Mouse (Mus musculus): ENCODE measurements at regions not wholly inside any gene's neighbourhood (a gene's known extent, or its start where the extent isn't known, plus 50 kb on each side); places are given as distances from the start of the nearest gene placed in this dataset.
A peak's percentile ranks its signal among the peaks of the same experiment; 100 is the strongest.

- H3K4me1 ChIP-seq (replicated peaks) = 0 out of 2 replicates have a peak, but pooled peaks cover 3% of the 10 kb centered on the region
- no peak overlapping the region for H3K27ac ChIP-seq
- H3K9me3 ChIP-seq = no peaks in the 10 kb centered on the region
- 88% methylated on average over 9 of the region's 9 CpGs for WGBS
- no peaks in the 10 kb centered on the region for H3K27me3 ChIP-seq (ENCODE audit: insufficient read depth, poor library complexity, severe bottlenecking)
- H3K4me3 ChIP-seq = no peak overlapping the region
- no peak for DNase-seq (ENCODE audit: low spot score)
- no peaks in the 10 kb centered on the region for H3K36me3 ChIP-seq
These were observed 214.2 kb downstream of the Gm19410 start for GRCm38 (mm10) chr8:35979638-35980255.

- WGBS = 66% methylated on average over 2 of the region's 2 CpGs
These were observed 217.5 kb downstream of the Gm19410 start for GRCm38 (mm10) chr8:35983083-35983482.

DNA sequence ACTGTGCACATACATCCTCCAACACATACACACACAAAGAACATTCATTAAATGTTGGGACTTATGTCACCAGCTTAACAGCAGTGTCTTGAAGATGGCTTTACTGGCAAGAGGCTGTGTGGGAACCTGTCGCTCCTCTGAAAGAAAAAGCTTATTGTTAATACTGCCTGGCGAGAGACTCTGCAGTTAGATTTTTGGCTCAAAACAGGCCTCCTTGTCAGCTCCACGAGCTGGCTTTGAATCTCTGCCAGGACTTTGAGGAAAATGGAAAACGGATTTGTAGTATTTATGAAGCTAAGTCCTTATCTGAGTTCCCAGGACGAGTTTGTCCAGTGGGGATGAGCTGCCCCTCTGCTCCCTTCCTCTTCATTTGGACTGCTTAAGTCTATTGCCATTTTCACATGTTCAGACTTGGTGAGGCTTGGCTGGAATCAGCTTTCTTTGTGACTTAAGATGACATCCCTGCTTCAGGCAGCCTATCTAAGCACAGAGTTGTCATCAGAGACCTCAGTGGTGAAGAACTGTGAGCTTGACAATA is 219.6 kb downstream of the Gm19410 start:
- H3K4me3 ChIP-seq = no peak overlapping the region
- 77% methylated on average over 5 of the region's 5 CpGs for WGBS
- 0 out of 2 replicates have a peak, but pooled peaks cover 3% of the 10 kb centered on the region for H3K4me1 ChIP-seq (replicated peaks)
- DNase-seq (ENCODE audit: low spot score) = no peak
- H3K27me3 ChIP-seq (ENCODE audit: insufficient read depth, poor library complexity, severe bottlenecking) = no peaks in the 10 kb centered on the region
- H3K27ac ChIP-seq = no peak overlapping the region
- H3K36me3 ChIP-seq = no peaks in the 10 kb centered on the region
- H3K9me3 ChIP-seq = 0 out of 2 replicates have a peak, but pooled peaks cover 3% of the 10 kb centered on the region

More at GRCm38 (mm10) chr8:35983083-35983482, 217.5 kb downstream of the Gm19410 start:
- DNase-seq (ENCODE audit: low spot score) = no peak
- Histone ChIP-seq H3K9me3 (no peaks in the 10 kb centered on the region), H3K27me3 (ENCODE audit: insufficient read depth, poor library complexity, severe bottlenecking) (no peaks in the 10 kb centered on the region), H3K4me1 (replicated peaks) (0 out of 2 replicates have a peak, but pooled peaks cover 3% of the 10 kb centered on the region), H3K27ac (no peak overlapping the region), H3K36me3 (no peaks in the 10 kb centered on the region), H3K4me3 (no peak overlapping the region)

DNA sequence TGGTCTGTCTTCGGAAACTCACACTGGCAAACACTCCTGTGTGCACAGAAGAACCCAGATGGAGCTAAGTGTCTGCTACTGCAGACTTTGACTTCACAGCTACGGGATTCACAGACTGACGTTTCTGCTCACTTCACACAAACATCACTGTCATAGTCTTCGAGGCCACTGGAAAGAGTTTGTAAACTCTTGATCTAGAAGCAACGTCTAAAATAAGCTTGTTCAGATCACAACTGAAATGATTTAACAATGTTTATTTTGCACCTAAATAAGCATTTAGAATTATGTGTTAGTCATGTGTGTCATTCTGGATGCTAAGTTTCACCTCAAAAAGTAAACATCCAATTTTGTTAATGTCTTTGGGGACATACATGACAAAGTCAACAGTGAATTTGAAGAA is 221.7 kb downstream of the Gm19410 start:
- Histone ChIP-seq H3K27me3 (ENCODE audit: insufficient read depth, poor library complexity, severe bottlenecking) (no peaks in the 10 kb centered on the region), H3K27ac (no peak overlapping the region), H3K9me3 (0 out of 2 replicates have a peak, but pooled peaks cover 3% of the 10 kb centered on the region), H3K4me1 (replicated peaks) (0 out of 2 replicates have a peak, but pooled peaks cover 3% of the 10 kb centered on the region), H3K4me3 (no peak overlapping the region), H3K36me3 (no peaks in the 10 kb centered on the region)
- WGBS = 84% methylated on average over 5 of the region's 5 CpGs
- no peak for DNase-seq (ENCODE audit: low spot score)

GRCm38 (mm10) chr8:35991013-35991412 is 225.4 kb downstream of the Gm19410 start:
- H3K4me1 ChIP-seq (replicated peaks) = no peaks in the 10 kb centered on the region
- WGBS = 90% methylated on average over 5 of the region's 5 CpGs
- no peak overlapping the region for H3K4me3 ChIP-seq
- 0 out of 2 replicates have a peak, but pooled peaks cover 3% of the 10 kb centered on the region for H3K9me3 ChIP-seq
- no peaks in the 10 kb centered on the region for H3K36me3 ChIP-seq
- H3K27ac ChIP-seq = no peak overlapping the region
- no peaks in the 10 kb centered on the region for H3K27me3 ChIP-seq (ENCODE audit: insufficient read depth, poor library complexity, severe bottlenecking)
- DNase-seq (ENCODE audit: low spot score) = no peak

GRCm38 (mm10) chr8:35991936-35992603 is 226.5 kb downstream of the Gm19410 start:
- H3K36me3 ChIP-seq = no peaks in the 10 kb centered on the region
- H3K27ac ChIP-seq = no peak overlapping the region
- 0 out of 2 replicates have a peak, but pooled peaks cover 3% of the 10 kb centered on the region for H3K9me3 ChIP-seq
- H3K4me3 ChIP-seq = no peak overlapping the region
- 92% methylated on average over 9 of the region's 9 CpGs for WGBS
- H3K4me1 ChIP-seq (replicated peaks) = no peaks in the 10 kb centered on the region
- H3K27me3 ChIP-seq (ENCODE audit: insufficient read depth, poor library complexity, severe bottlenecking) = no peaks in the 10 kb centered on the region
- DNase-seq (ENCODE audit: low spot score) = no peak

DNA sequence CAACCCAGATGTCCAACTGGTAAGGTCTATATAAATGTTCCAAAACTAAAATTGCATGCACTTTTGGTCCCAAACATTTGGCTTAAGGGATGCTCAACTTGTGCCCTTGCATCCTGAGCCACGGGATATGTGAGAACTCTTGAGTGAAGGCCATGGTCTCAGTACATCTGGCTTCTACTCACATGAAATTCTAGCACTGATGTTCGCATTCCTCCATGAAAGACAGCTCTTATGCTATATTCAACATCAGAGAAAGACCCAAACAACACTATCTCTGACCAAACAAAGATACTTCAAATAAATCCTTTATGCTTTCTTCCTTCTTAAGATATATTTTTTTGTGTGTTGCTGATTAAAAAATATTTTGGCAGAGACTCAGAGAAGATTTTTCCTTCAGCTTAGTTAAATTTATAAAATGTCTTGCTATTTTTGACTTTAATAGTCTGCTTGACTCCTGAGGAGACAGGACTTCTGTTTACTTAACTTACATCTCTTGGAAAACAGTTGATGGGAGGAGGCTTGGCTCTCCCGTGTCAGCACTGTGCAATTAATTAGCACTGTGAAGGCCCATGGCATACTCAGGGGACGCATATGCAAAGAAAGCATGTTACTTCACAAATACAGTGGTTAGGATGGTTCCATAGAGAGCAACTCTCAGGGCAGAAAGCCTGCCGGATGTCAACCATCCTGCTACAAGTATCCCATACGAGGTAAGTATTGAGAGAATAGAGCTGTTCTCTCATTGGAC is 230.9 kb downstream of the Gm19410 start:
- Histone ChIP-seq H3K27me3 (ENCODE audit: insufficient read depth, poor library complexity, severe bottlenecking) (no peaks in the 10 kb centered on the region), H3K36me3 (no peaks in the 10 kb centered on the region), H3K4me3 (no peak overlapping the region), H3K27ac (no peak overlapping the region), H3K4me1 (replicated peaks) (no peaks in the 10 kb centered on the region), H3K9me3 (no peaks in the 10 kb centered on the region)
- WGBS = 79% methylated on average over 6 of the region's 6 CpGs
- DNase-seq (ENCODE audit: low spot score) = no peak

- no peak for DNase-seq (ENCODE audit: low spot score)
- H3K27ac ChIP-seq = no peak overlapping the region
- H3K4me3 ChIP-seq = no peak overlapping the region
- no peaks in the 10 kb centered on the region for H3K36me3 ChIP-seq
- no peaks in the 10 kb centered on the region for H3K4me1 ChIP-seq (replicated peaks)
- no peaks in the 10 kb centered on the region for H3K27me3 ChIP-seq (ENCODE audit: insufficient read depth, poor library complexity, severe bottlenecking)
- WGBS = 89% methylated on average over 9 of the region's 9 CpGs
- H3K9me3 ChIP-seq = no peaks in the 10 kb centered on the region
These were observed 234.0 kb downstream of the Gm19410 start for GRCm38 (mm10) chr8:35999584-35999983.

DNA sequence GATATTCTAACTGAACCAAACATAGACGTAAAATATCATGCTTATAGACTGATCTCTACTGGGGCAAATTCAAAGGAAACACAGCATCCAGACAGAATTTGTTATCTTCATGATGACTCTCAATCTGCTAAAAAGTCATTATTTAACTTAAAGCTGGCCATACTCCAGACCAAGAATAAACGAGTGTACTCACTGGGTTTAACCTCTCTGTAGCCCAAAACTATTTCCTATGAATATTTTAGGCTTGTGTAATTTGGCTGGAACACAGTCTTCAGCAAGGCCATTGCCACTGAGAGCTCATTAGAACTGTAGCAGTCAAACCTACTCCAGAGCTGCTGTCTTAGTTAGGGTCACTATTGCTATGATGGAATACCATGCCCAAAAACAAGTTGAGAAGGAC is 238.8 kb downstream of the Gm19410 start:
- DNase-seq (ENCODE audit: low spot score) = no peak
- WGBS = 89% methylated on average over 2 of the region's 2 CpGs
- no peak overlapping the region for H3K27ac ChIP-seq
- no peaks in the 10 kb centered on the region for H3K36me3 ChIP-seq
- 0 out of 2 replicates have a peak, but pooled peaks cover 4% of the 10 kb centered on the region for H3K4me1 ChIP-seq (replicated peaks)
- no peaks in the 10 kb centered on the region for H3K27me3 ChIP-seq (ENCODE audit: insufficient read depth, poor library complexity, severe bottlenecking)
- H3K9me3 ChIP-seq = peaks cover 4% of the 10 kb centered on the region; the same call in 1 of the 2 replicates
- no peak overlapping the region for H3K4me3 ChIP-seq

- Histone ChIP-seq H3K27me3 (ENCODE audit: insufficient read depth, poor library complexity, severe bottlenecking) (no peaks in the 10 kb centered on the region), H3K9me3 (peaks cover 4% of the 10 kb centered on the region; the same call in 1 of the 2 replicates), H3K36me3 (no peaks in the 10 kb centered on the region), H3K27ac (no peak overlapping the region), H3K4me1 (replicated peaks) (peaks cover 8% of the 10 kb centered on the region; the same call in 1 of the 2 replicates), H3K4me3 (no peak overlapping the region)
- DNase-seq (ENCODE audit: low spot score) = no peak
- 74% methylated on average over 3 of the region's 3 CpGs for WGBS
These were observed 239.9 kb downstream of the Gm19410 start for GRCm38 (mm10) chr8:36005536-36005935.

DNA sequence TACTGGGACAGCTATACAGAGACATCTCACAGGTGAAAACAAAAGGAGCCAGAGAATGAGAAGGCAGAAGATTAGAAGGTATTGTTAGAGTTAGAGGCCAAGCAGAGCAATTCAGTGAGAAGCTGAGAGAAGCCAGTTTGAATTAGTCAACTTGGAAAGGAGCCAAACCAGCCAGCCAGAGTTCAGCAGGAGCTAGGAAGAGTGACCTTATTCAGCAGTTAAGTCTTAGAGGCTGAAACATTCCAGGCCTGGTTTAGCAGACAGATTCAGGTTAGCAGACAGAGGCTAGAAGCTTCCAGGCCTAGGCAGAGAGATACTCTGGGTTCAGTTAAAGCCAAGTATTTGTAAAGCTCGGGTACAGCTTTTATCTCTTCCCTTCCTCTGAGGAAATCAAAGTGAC is 242.1 kb downstream of the Gm19410 start:
- H3K27me3 ChIP-seq (ENCODE audit: insufficient read depth, poor library complexity, severe bottlenecking) = no peaks in the 10 kb centered on the region

DNA sequence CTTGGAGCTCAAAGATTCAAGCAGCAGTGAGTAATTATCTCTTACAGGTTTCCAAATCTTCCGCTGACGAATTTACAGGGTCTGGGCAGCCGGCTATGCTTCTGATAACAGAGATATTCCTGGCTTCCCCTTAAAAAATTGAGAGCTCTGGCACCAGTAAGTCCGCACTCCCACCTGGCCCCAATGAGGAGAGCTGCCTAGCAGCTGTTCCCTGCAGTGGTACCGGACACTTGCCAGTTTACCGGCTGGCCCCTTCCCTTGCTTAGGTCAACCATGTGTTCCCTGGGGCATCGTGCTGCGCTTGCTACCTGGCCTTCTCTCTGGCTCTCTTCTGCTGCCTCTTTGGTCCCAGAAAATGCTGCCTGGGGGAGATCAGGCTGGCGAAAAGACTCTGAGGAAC is 244.0 kb downstream of the Gm19410 start:
- Histone ChIP-seq H3K4me1 (replicated peaks) (peaks cover 8% of the 10 kb centered on the region; the same call in 1 of the 2 replicates), H3K36me3 (no peaks in the 10 kb centered on the region), H3K27me3 (ENCODE audit: insufficient read depth, poor library complexity, severe bottlenecking) (no peaks in the 10 kb centered on the region), H3K9me3 (peaks cover 4% of the 10 kb centered on the region; the same call in 1 of the 2 replicates), H3K27ac (peak overlapping the region; percentile 59; the same call in 1 of the 2 replicates), H3K4me3 (no peak overlapping the region)
- WGBS = 71% methylated on average over 9 of the region's 9 CpGs
- no peak for DNase-seq (ENCODE audit: low spot score)

More for the DNA sequence above, 242.1 kb downstream of the Gm19410 start:
- H3K36me3 ChIP-seq = no peaks in the 10 kb centered on the region
- H3K9me3 ChIP-seq = peaks cover 4% of the 10 kb centered on the region; the same call in 1 of the 2 replicates
- no peak for DNase-seq (ENCODE audit: low spot score)
- WGBS = 87% methylated on average over 1 of the region's 1 CpGs
- H3K4me1 ChIP-seq (replicated peaks) = peaks cover 8% of the 10 kb centered on the region; the same call in 1 of the 2 replicates
- no peak overlapping the region for H3K4me3 ChIP-seq
- no peak overlapping the region for H3K27ac ChIP-seq

All from hindbrain, embryonic 10.5 days (tissue).